ENCODE assay signal across 7 mouse cellular contexts in genomic region chr1:51916276-51916675, GRCm38 (mm10). TPM values are rescaled to one million over a fixed set of nuclear protein-coding genes. Genes with fewer than 3 reads are reported as not detected.
DNase-seq lines count a peak whose midpoint lies in the region; ATAC-seq and TF ChIP-seq lines count a peak whose summit lies in the region.

No protein-coding gene starts in this region.

- H3K4me3 ChIP-seq in neural tube, embryonic 11.5 days (ENCODE audit: low read depth, low read length): peak overlapping the region; percentile 91
- peak overlapping the region; percentile 75 for H3K4me3 ChIP-seq in forebrain, postnatal 0 days (ENCODE audit: low read depth, low read length)
- peak overlapping the region; percentile 62; the same call in 1 of the 2 replicates for H3K4me3 ChIP-seq in liver, embryonic 13.5 days (replicated peaks)
- peak overlapping the region; percentile 85; the same call in 1 of the 2 replicates for H3K4me3 ChIP-seq in stomach, postnatal 0 days (ENCODE audit: low read depth, low read length)

- H3K9me3 ChIP-seq in neural tube, embryonic 11.5 days (ENCODE audit: control insufficient read depth, low read length): no peaks in the 10 kb centered on the region
- H3K9me3 ChIP-seq in forebrain, postnatal 0 days (ENCODE audit: low read length): no peaks in the 10 kb centered on the region
- no peaks in the 10 kb centered on the region for H3K9me3 ChIP-seq in liver, embryonic 13.5 days (replicated peaks)
- H3K9me3 ChIP-seq in stomach, postnatal 0 days (ENCODE audit: control insufficient read depth, low read length): no peaks in the 10 kb centered on the region

- H3K36me3 ChIP-seq in neural tube, embryonic 11.5 days (ENCODE audit: control insufficient read depth, insufficient read depth, low read length): no peaks in the 10 kb centered on the region
- H3K36me3 ChIP-seq in forebrain, postnatal 0 days (ENCODE audit: insufficient read depth): no peaks in the 10 kb centered on the region
- H3K36me3 ChIP-seq in liver, embryonic 13.5 days: no peaks in the 10 kb centered on the region
- no peaks in the 10 kb centered on the region for H3K36me3 ChIP-seq in stomach, postnatal 0 days (ENCODE audit: control insufficient read depth, insufficient read depth, low read length)

- H3K4me2 ChIP-seq in neural tube, embryonic 11.5 days (ENCODE audit: low read depth): peak overlapping the region; percentile 60
- peak overlapping the region; percentile 85 for H3K4me2 ChIP-seq in forebrain, postnatal 0 days (ENCODE audit: low read depth)
- H3K4me2 ChIP-seq in liver, embryonic 13.5 days: peak overlapping the region; percentile 61
- H3K4me2 ChIP-seq in stomach, postnatal 0 days (replicated peaks; ENCODE audit: low read depth): peak overlapping the region; percentile 90

- no peak overlapping the region for H3K27ac ChIP-seq in neural tube, embryonic 11.5 days (ENCODE audit: low read depth, low read length)
- no peak overlapping the region; the same call in 1 of the 2 replicates for H3K27ac ChIP-seq in forebrain, postnatal 0 days (ENCODE audit: low read depth, low read length)
- H3K27ac ChIP-seq in liver, embryonic 13.5 days: no peak overlapping the region
- H3K27ac ChIP-seq in stomach, postnatal 0 days (replicated peaks): no peak overlapping the region

- peak overlapping the region; percentile 99 for H3K9ac ChIP-seq in neural tube, embryonic 11.5 days (ENCODE audit: low read length)
- H3K9ac ChIP-seq in forebrain, postnatal 0 days: peak overlapping the region; percentile 86
- H3K9ac ChIP-seq in liver, embryonic 13.5 days: no peak overlapping the region
- H3K9ac ChIP-seq in stomach, postnatal 0 days (ENCODE audit: low read length): no peak overlapping the region; the same call in 1 of the 2 replicates

- H3K4me1 ChIP-seq in neural tube, embryonic 11.5 days (ENCODE audit: control insufficient read depth, insufficient read depth, low read length): peaks cover 7% of the 10 kb centered on the region; the same call in 1 of the 2 replicates
- H3K4me1 ChIP-seq in forebrain, postnatal 0 days (ENCODE audit: insufficient read depth): 0 out of 2 replicates have a peak, but pooled peaks cover 7% of the 10 kb centered on the region
- H3K4me1 ChIP-seq in liver, embryonic 13.5 days (replicated peaks): peaks cover 4% of the 10 kb centered on the region
- no peaks in the 10 kb centered on the region; the same call in 1 of the 2 replicates for H3K4me1 ChIP-seq in stomach, postnatal 0 days (replicated peaks; ENCODE audit: control insufficient read depth, insufficient read depth)

- TF ChIP-seq EP300 in stomach, postnatal 0 days (optimal IDR thresholded peaks at IDR 0.05): no peak

- WGBS in neural tube, embryonic 11.5 days: 55% methylated on average over 5 of the region's 5 CpGs
- WGBS in forebrain, postnatal 0 days: 56% methylated on average over 5 of the region's 5 CpGs
- 44% methylated on average over 5 of the region's 5 CpGs for WGBS in liver, embryonic 13.5 days (ENCODE audit: insufficient replicate concordance)
- WGBS in stomach, postnatal 0 days: 59% methylated on average over 5 of the region's 5 CpGs

- no peak for ATAC-seq in neural tube, embryonic 11.5 days (ENCODE audit: insufficient read depth, low FRiP score, low TSS enrichment)
- ATAC-seq in forebrain, postnatal 0 days: no peak
- ATAC-seq in liver, embryonic 13.5 days (ENCODE audit: low read depth): no peak
- no peak for ATAC-seq in stomach, postnatal 0 days (ENCODE audit: low FRiP score, low TSS enrichment)

- TF ChIP-seq CTCF in forebrain, postnatal 0 days (IDR thresholded peaks at IDR 0.05; ENCODE audit: low read depth): no peak
- TF ChIP-seq CTCF in stomach, postnatal 0 days (IDR thresholded peaks at IDR 0.05; ENCODE audit: low read depth): no peak

- no peak for DNase-seq in neural tube, embryonic 11.5 days (ENCODE audit: low spot score)
- DNase-seq in neural tube, embryonic 10.5 days (ENCODE audit: extremely low spot score, low spot score): no peak
- DNase-seq in forebrain, postnatal 0 days: no peak
- no peak for DNase-seq in liver, embryonic 13.5 days
- no peak for DNase-seq in stomach, postnatal 0 days (ENCODE audit: low spot score)
- no peak for DNase-seq in gastrocnemius, adult 18-20 months (ENCODE audit: low spot score)
- no peak for DNase-seq in cerebellum, postnatal 4 days (ENCODE audit: low spot score in 2 of 2)

- no peaks in the 10 kb centered on the region for H3K27me3 ChIP-seq in neural tube, embryonic 11.5 days (ENCODE audit: control insufficient read depth, insufficient read depth, low read length)
- H3K27me3 ChIP-seq in forebrain, postnatal 0 days (ENCODE audit: insufficient read depth, low read length): no peaks in the 10 kb centered on the region
- peaks cover 26% of the 10 kb centered on the region for H3K27me3 ChIP-seq in liver, embryonic 13.5 days
- no peaks in the 10 kb centered on the region for H3K27me3 ChIP-seq in stomach, postnatal 0 days (ENCODE audit: control insufficient read depth, insufficient read depth, low read length)

RNA-seq across cellular contexts. Expression of gene Myo1b, which starts 0.4 kb away (rescaled TPM):
- polyA plus RNA-seq in neural tube, embryonic 11.5 days (2014; fragmentation: Nextera tagmentation; extraction: Ambion mirVana): 112 TPM in 2 replicates
- total RNA-seq in forebrain, postnatal 0 days (2014; rRNA removed): 44.4 and 53.0 TPM in 2 replicates
- 37.0 and 47.4 TPM in 2 replicates for polyA plus RNA-seq in forebrain, postnatal 0 days (2015; fragmentation: Nextera tagmentation; extraction: Ambion mirVana)
- 6.3 and 10.2 TPM in 2 replicates for polyA plus RNA-seq in liver, embryonic 13.5 days (2015; fragmentation: Nextera tagmentation; extraction: Ambion mirVana)
- 31.7 and 38.3 TPM in 2 replicates for polyA plus RNA-seq in stomach, postnatal 0 days (2015; fragmentation: Nextera tagmentation; extraction: Ambion mirVana)
- 10 to 100 TPM in 1 of 2 experiments, 1 to 10 TPM in 1; 8.3 to 13.2 TPM for total RNA-seq in gastrocnemius, adult 18-20 months (2021)

Comparison
In these comparisons a context has a peak if more than half of its experiments do, and no peak if none do; other contexts are left out.
1. H3K9ac ChIP-seq: peak in neural tube, embryonic 11.5 days (single experiment) and forebrain, postnatal 0 days (single experiment); none in liver, embryonic 13.5 days (single experiment) and stomach, postnatal 0 days (single experiment).
2. Peak in every context shown above with its lines, with median percentiles within 50 percentile points of each other: H3K4me2 ChIP-seq and H3K4me3 ChIP-seq.